Mouse (Mus musculus): ENCODE data around the gene Nr1h2. TPM values are rescaled to one million over a fixed set of nuclear protein-coding genes. Genes with fewer than 3 reads are reported as not detected.

Nr1h2 gene
- polyA plus RNA-seq, 1 experiment: 371 TPM

GRCm38 (mm10) chr7:44530507-44530906 lies 23.2 kb downstream of the Nr1h2 start:
- no peak for TF ChIP-seq GATA1 (IDR thresholded peaks at IDR 0.05; ENCODE audit: low read length)

GRCm38 (mm10) chr7:44529518-44529917 lies 24.2 kb downstream of the Nr1h2 start:
- TF ChIP-seq GATA1 (IDR thresholded peaks at IDR 0.05; ENCODE audit: low read length): no peak

GRCm38 (mm10) chr7:44527483-44528398 lies 26.0 kb downstream of the Nr1h2 start:
- no peak for TF ChIP-seq GATA1 (IDR thresholded peaks at IDR 0.05; ENCODE audit: low read length)

- TF ChIP-seq GATA1 (IDR thresholded peaks at IDR 0.05; ENCODE audit: low read length): no peak
Measured at GRCm38 (mm10) chr7:44526414-44527154, 27.2 kb downstream of the Nr1h2 start.

GRCm38 (mm10) chr7:44525126-44525832 lies 28.5 kb downstream of the Nr1h2 start:
- TF ChIP-seq GATA1 (IDR thresholded peaks at IDR 0.05; ENCODE audit: low read length): no peak

GRCm38 (mm10) chr7:44524502-44524901 lies 29.2 kb downstream of the Nr1h2 start, which contains the start of gene Mybpc2:
Mybpc2 (minus strand) TSS chr7:44524656.
- no peak for TF ChIP-seq GATA1 (IDR thresholded peaks at IDR 0.05; ENCODE audit: low read length)

GRCm38 (mm10) chr7:44523056-44523455 lies 30.7 kb downstream of the Nr1h2 start:
- no peak for TF ChIP-seq GATA1 (IDR thresholded peaks at IDR 0.05; ENCODE audit: low read length)

GRCm38 (mm10) chr7:44521710-44522109 lies 32.0 kb downstream of the Nr1h2 start:
- no peak for TF ChIP-seq GATA1 (IDR thresholded peaks at IDR 0.05; ENCODE audit: low read length)

GRCm38 (mm10) chr7:44520990-44521389 lies 32.8 kb downstream of the Nr1h2 start:
- no peak for TF ChIP-seq GATA1 (IDR thresholded peaks at IDR 0.05; ENCODE audit: low read length)

- no peak for TF ChIP-seq GATA1 (IDR thresholded peaks at IDR 0.05; ENCODE audit: low read length)
Measured at GRCm38 (mm10) chr7:44519240-44519913, 34.4 kb downstream of the Nr1h2 start.

GRCm38 (mm10) chr7:44507491-44507890 lies 46.3 kb downstream of the Nr1h2 start:
- no peak for TF ChIP-seq GATA1 (IDR thresholded peaks at IDR 0.05; ENCODE audit: low read length)

- no peak for TF ChIP-seq GATA1 (IDR thresholded peaks at IDR 0.05; ENCODE audit: low read length)
Measured at GRCm38 (mm10) chr7:44501563-44502115, 52.1 kb downstream of the Nr1h2 start.

- TF ChIP-seq GATA1 (IDR thresholded peaks at IDR 0.05; ENCODE audit: low read length): no peak
Measured at GRCm38 (mm10) chr7:44500046-44500445, 53.7 kb downstream of the Nr1h2 start.

Other genes with a start within 250 kb of the Nr1h2 start
- gene Clec11a, start 247.0 kb downstream of the Nr1h2 start, polyA plus RNA-seq (2012): 2.8 and 3.2 TPM in 2 replicates
- gene Shank1, start 243.7 kb downstream of the Nr1h2 start, polyA plus RNA-seq (2012): 1.6 and 1.8 TPM in 2 replicates
- not detected in 2 replicates for gene Syt3, start 169.8 kb downstream of the Nr1h2 start, polyA plus RNA-seq (2012)
- gene 1700008O03Rik, start 168.1 kb downstream of the Nr1h2 start, polyA plus RNA-seq (2012): 0.64 and 0.79 TPM in 2 replicates
- not detected in 2 replicates for gene Lrrc4b, start 124.9 kb downstream of the Nr1h2 start, polyA plus RNA-seq (2012)
- gene Aspdh, start 88.6 kb downstream of the Nr1h2 start, polyA plus RNA-seq (2012): not detected in 2 replicates
- 125 and 164 TPM in 2 replicates for gene Josd2, start 86.0 kb downstream of the Nr1h2 start, polyA plus RNA-seq (2012)
- gene Emc10, start 57.4 kb downstream of the Nr1h2 start, polyA plus RNA-seq (2012): 345 and 359 TPM in 2 replicates
- gene Fam71e1, start 57.4 kb downstream of the Nr1h2 start, polyA plus RNA-seq (2012): 10.9 and 18.1 TPM in 2 replicates
- gene Mybpc2, start 29.3 kb downstream of the Nr1h2 start, polyA plus RNA-seq (2012): not detected in 2 replicates
- 0.32 and 0.33 TPM in 2 replicates for gene Spib, start 21.9 kb downstream of the Nr1h2 start, polyA plus RNA-seq (2012)
- gene Pold1, start 5.1 kb downstream of the Nr1h2 start, polyA plus RNA-seq (2012): 344 and 399 TPM in 2 replicates
- gene Napsa, start 18.4 kb upstream of the Nr1h2 start, polyA plus RNA-seq (2012): 0.14 and 0.28 TPM in 2 replicates
- 0.02 TPM in 2 replicates for gene Kcnc3, start 36.7 kb upstream of the Nr1h2 start, polyA plus RNA-seq (2012)
- 0.02 and 0.05 TPM in 2 replicates for gene Myh14, start 116.9 kb upstream of the Nr1h2 start, polyA plus RNA-seq (2012)
- not detected in 2 replicates for gene Izumo2, start 154.8 kb upstream of the Nr1h2 start, polyA plus RNA-seq (2012)
- 98.8 and 104 TPM in 2 replicates for gene Vrk3, start 194.5 kb upstream of the Nr1h2 start, polyA plus RNA-seq (2012)
- gene Zfp473, start 197.1 kb upstream of the Nr1h2 start, polyA plus RNA-seq (2012): 0.11 and 0.17 TPM in 2 replicates